Mouse (Mus musculus): Measurements from ENCODE around the gene Bckdha. TPM values are rescaled to one million over a fixed set of nuclear protein-coding genes. Genes with fewer than 3 reads are reported as not detected.
A peak's percentile ranks its signal among the peaks of the same experiment; 100 is the strongest.

Bckdha gene
- polyA plus RNA-seq, 1 experiment from 2014 or later, result 43.2 TPM

- ATAC-seq (ENCODE audit: insufficient read depth, low FRiP score, low TSS enrichment), result no peak
- no peak for DNase-seq (ENCODE audit: low spot score)
- Histone ChIP-seq H3K27me3 (ENCODE audit: control insufficient read depth, insufficient read depth, low read length) (peaks cover 28% of the 10 kb centered on the region), H3K36me3 (ENCODE audit: control insufficient read depth, insufficient read depth, low read length) (no peaks in the 10 kb centered on the region), H3K4me2 (ENCODE audit: low read depth) (no peak overlapping the region), H3K9ac (ENCODE audit: low read length) (no peak overlapping the region), H3K4me3 (ENCODE audit: low read depth, low read length) (no peak overlapping the region), H3K9me3 (ENCODE audit: control insufficient read depth, low read length) (no peaks in the 10 kb centered on the region), H3K4me1 (ENCODE audit: control insufficient read depth, insufficient read depth, low read length) (no peaks in the 10 kb centered on the region), H3K27ac (ENCODE audit: low read depth, low read length) (no peak overlapping the region)
- 44% methylated on average over 6 of the region's 6 CpGs for WGBS
Observed at GRCm38 (mm10) chr7:25675405-25675804, 16.6 kb upstream of the Bckdha start.

- Histone ChIP-seq H3K9ac (ENCODE audit: low read length) (peak within 1 kb of the TSS; percentile 22; the same call in 1 of the 2 replicates), H3K36me3 (ENCODE audit: control insufficient read depth, insufficient read depth, low read length) (no peaks in the 10 kb centered on the region), H3K4me1 (ENCODE audit: control insufficient read depth, insufficient read depth, low read length) (no peaks in the 10 kb centered on the region), H3K4me3 (ENCODE audit: low read depth, low read length) (peak within 1 kb of the TSS; percentile 26), H3K4me2 (ENCODE audit: low read depth) (peak within 1 kb of the TSS; percentile 43), H3K27me3 (ENCODE audit: control insufficient read depth, insufficient read depth, low read length) (peaks cover 28% of the 10 kb centered on the region), H3K9me3 (ENCODE audit: control insufficient read depth, low read length) (no peaks in the 10 kb centered on the region), H3K27ac (ENCODE audit: low read depth, low read length) (no peak within 1 kb of the TSS)
- no peak for ATAC-seq (ENCODE audit: insufficient read depth, low FRiP score, low TSS enrichment)
- WGBS, result 4% methylated on average over 29 of the region's 29 CpGs
- DNase-seq (ENCODE audit: low spot score), result no peak
Observed at GRCm38 (mm10) chr7:25674719-25675300, 16.0 kb upstream of the Bckdha start, which contains the start of gene Tmem91. TSS of gene Tmem91 (minus strand) at chr7:25675166.

GRCm38 (mm10) chr7:25674297-25674696, 15.5 kb upstream of the Bckdha start:
- ATAC-seq (ENCODE audit: insufficient read depth, low FRiP score, low TSS enrichment) (no peak), DNase-seq (ENCODE audit: low spot score) (no peak)
- H3K4me1 ChIP-seq (ENCODE audit: control insufficient read depth, insufficient read depth, low read length), result no peaks in the 10 kb centered on the region
- H3K4me3 ChIP-seq (ENCODE audit: low read depth, low read length), result peak overlapping the region; percentile 26; the same call in 1 of the 2 replicates
- H3K36me3 ChIP-seq (ENCODE audit: control insufficient read depth, insufficient read depth, low read length), result no peaks in the 10 kb centered on the region
- peaks cover 28% of the 10 kb centered on the region for H3K27me3 ChIP-seq (ENCODE audit: control insufficient read depth, insufficient read depth, low read length)
- H3K9ac ChIP-seq (ENCODE audit: low read length), result no peak overlapping the region
- no peak overlapping the region for H3K27ac ChIP-seq (ENCODE audit: low read depth, low read length)
- no peaks in the 10 kb centered on the region for H3K9me3 ChIP-seq (ENCODE audit: control insufficient read depth, low read length)
- H3K4me2 ChIP-seq (ENCODE audit: low read depth), result no peak overlapping the region
- 32% methylated on average over 9 of the region's 9 CpGs for WGBS

GRCm38 (mm10) chr7:25672442-25672841, 13.7 kb upstream of the Bckdha start:
- Histone ChIP-seq H3K9me3 (ENCODE audit: control insufficient read depth, low read length) (no peaks in the 10 kb centered on the region), H3K9ac (ENCODE audit: low read length) (no peak overlapping the region), H3K4me1 (ENCODE audit: control insufficient read depth, insufficient read depth, low read length) (no peaks in the 10 kb centered on the region), H3K27ac (ENCODE audit: low read depth, low read length) (no peak overlapping the region), H3K36me3 (ENCODE audit: control insufficient read depth, insufficient read depth, low read length) (no peaks in the 10 kb centered on the region), H3K4me2 (ENCODE audit: low read depth) (no peak overlapping the region), H3K4me3 (ENCODE audit: low read depth, low read length) (no peak overlapping the region), H3K27me3 (ENCODE audit: control insufficient read depth, insufficient read depth, low read length) (peaks cover 28% of the 10 kb centered on the region)
- 54% methylated on average over 4 of the region's 4 CpGs for WGBS
- DNase-seq (ENCODE audit: low spot score) (no peak), ATAC-seq (ENCODE audit: insufficient read depth, low FRiP score, low TSS enrichment) (no peak)

- no peak overlapping the region for H3K4me3 ChIP-seq (ENCODE audit: low read depth, low read length)
- no peaks in the 10 kb centered on the region for H3K9me3 ChIP-seq (ENCODE audit: control insufficient read depth, low read length)
- H3K4me1 ChIP-seq (ENCODE audit: control insufficient read depth, insufficient read depth, low read length), result no peaks in the 10 kb centered on the region
- whole genome bisulfite sequencing, result 69% methylated on average over 2 of the region's 2 CpGs
- ATAC-seq (ENCODE audit: insufficient read depth, low FRiP score, low TSS enrichment) (no peak), DNase-seq (ENCODE audit: low spot score) (no peak)
- peaks cover 28% of the 10 kb centered on the region for H3K27me3 ChIP-seq (ENCODE audit: control insufficient read depth, insufficient read depth, low read length)
- no peaks in the 10 kb centered on the region for H3K36me3 ChIP-seq (ENCODE audit: control insufficient read depth, insufficient read depth, low read length)
- no peak overlapping the region for H3K4me2 ChIP-seq (ENCODE audit: low read depth)
- H3K9ac ChIP-seq (ENCODE audit: low read length), result no peak overlapping the region
- no peak overlapping the region for H3K27ac ChIP-seq (ENCODE audit: low read depth, low read length)
Observed at GRCm38 (mm10) chr7:25671686-25672085, 12.9 kb upstream of the Bckdha start.

GRCm38 (mm10) chr7:25670096-25670495, 11.3 kb upstream of the Bckdha start:
- ATAC-seq (ENCODE audit: insufficient read depth, low FRiP score, low TSS enrichment) (no peak), DNase-seq (ENCODE audit: low spot score) (no peak)
- no peak overlapping the region for H3K4me2 ChIP-seq (ENCODE audit: low read depth)
- no peak overlapping the region for H3K9ac ChIP-seq (ENCODE audit: low read length)
- H3K4me3 ChIP-seq (ENCODE audit: low read depth, low read length), result no peak overlapping the region
- 91% methylated on average over 4 of the region's 4 CpGs for WGBS
- H3K27me3 ChIP-seq (ENCODE audit: control insufficient read depth, insufficient read depth, low read length), result peaks cover 17% of the 10 kb centered on the region
- peaks cover 2% of the 10 kb centered on the region; the same call in 1 of the 2 replicates for H3K36me3 ChIP-seq (ENCODE audit: control insufficient read depth, insufficient read depth, low read length)
- no peaks in the 10 kb centered on the region for H3K4me1 ChIP-seq (ENCODE audit: control insufficient read depth, insufficient read depth, low read length)
- H3K9me3 ChIP-seq (ENCODE audit: control insufficient read depth, low read length), result no peaks in the 10 kb centered on the region
- H3K27ac ChIP-seq (ENCODE audit: low read depth, low read length), result no peak overlapping the region

GRCm38 (mm10) chr7:25669631-25670030, 10.8 kb upstream of the Bckdha start:
- ATAC-seq (ENCODE audit: insufficient read depth, low FRiP score, low TSS enrichment) (no peak), DNase-seq (ENCODE audit: low spot score) (no peak)
- Histone ChIP-seq H3K36me3 (ENCODE audit: control insufficient read depth, insufficient read depth, low read length) (peaks cover 2% of the 10 kb centered on the region; the same call in 1 of the 2 replicates), H3K4me2 (ENCODE audit: low read depth) (no peak overlapping the region), H3K9ac (ENCODE audit: low read length) (no peak overlapping the region), H3K4me1 (ENCODE audit: control insufficient read depth, insufficient read depth, low read length) (no peaks in the 10 kb centered on the region), H3K27me3 (ENCODE audit: control insufficient read depth, insufficient read depth, low read length) (peaks cover 13% of the 10 kb centered on the region), H3K27ac (ENCODE audit: low read depth, low read length) (no peak overlapping the region), H3K4me3 (ENCODE audit: low read depth, low read length) (no peak overlapping the region), H3K9me3 (ENCODE audit: control insufficient read depth, low read length) (no peaks in the 10 kb centered on the region)
- WGBS, result 77% methylated on average over 9 of the region's 9 CpGs

GRCm38 (mm10) chr7:25669158-25669557, 10.4 kb upstream of the Bckdha start:
- DNase-seq (ENCODE audit: low spot score) (no peak), ATAC-seq (ENCODE audit: insufficient read depth, low FRiP score, low TSS enrichment) (no peak)
- H3K4me3 ChIP-seq (ENCODE audit: low read depth, low read length), result no peak overlapping the region
- H3K27ac ChIP-seq (ENCODE audit: low read depth, low read length), result no peak overlapping the region
- 91% methylated on average over 10 of the region's 10 CpGs for WGBS
- no peaks in the 10 kb centered on the region for H3K4me1 ChIP-seq (ENCODE audit: control insufficient read depth, insufficient read depth, low read length)
- H3K9ac ChIP-seq (ENCODE audit: low read length), result no peak overlapping the region
- H3K4me2 ChIP-seq (ENCODE audit: low read depth), result no peak overlapping the region
- peaks cover 2% of the 10 kb centered on the region; the same call in 1 of the 2 replicates for H3K36me3 ChIP-seq (ENCODE audit: control insufficient read depth, insufficient read depth, low read length)
- peaks cover 8% of the 10 kb centered on the region for H3K27me3 ChIP-seq (ENCODE audit: control insufficient read depth, insufficient read depth, low read length)
- H3K9me3 ChIP-seq (ENCODE audit: control insufficient read depth, low read length), result no peaks in the 10 kb centered on the region

GRCm38 (mm10) chr7:25666381-25666780, 7.6 kb upstream of the Bckdha start:
- 93% methylated on average over 8 of the region's 8 CpGs for WGBS

More at GRCm38 (mm10) chr7:25666381-25666780, 7.6 kb upstream of the Bckdha start:
- ATAC-seq (ENCODE audit: insufficient read depth, low FRiP score, low TSS enrichment) (no peak), DNase-seq (ENCODE audit: low spot score) (no peak)
- Histone ChIP-seq H3K36me3 (ENCODE audit: control insufficient read depth, insufficient read depth, low read length) (peaks cover 2% of the 10 kb centered on the region; the same call in 1 of the 2 replicates), H3K4me1 (ENCODE audit: control insufficient read depth, insufficient read depth, low read length) (no peaks in the 10 kb centered on the region), H3K27ac (ENCODE audit: low read depth, low read length) (no peak overlapping the region), H3K9me3 (ENCODE audit: control insufficient read depth, low read length) (no peaks in the 10 kb centered on the region), H3K4me3 (ENCODE audit: low read depth, low read length) (no peak overlapping the region), H3K27me3 (ENCODE audit: control insufficient read depth, insufficient read depth, low read length) (no peaks in the 10 kb centered on the region), H3K9ac (ENCODE audit: low read length) (no peak overlapping the region), H3K4me2 (ENCODE audit: low read depth) (no peak overlapping the region)
